Mouse (Mus musculus): ENCODE measurements around the gene Pdpn. TPM values are rescaled to one million over a fixed set of nuclear protein-coding genes. Genes with fewer than 3 reads are reported as not detected.

Gene Pdpn
- polyA plus RNA-seq, 1 experiment from 2014 or later: 109 TPM

- 79% methylated on average over 3 of the region's 3 CpGs for WGBS
- Histone ChIP-seq H3K4me3 (no peak overlapping the region), H3K27me3 (no peaks in the 10 kb centered on the region), H3K4me1 (no peaks in the 10 kb centered on the region), H3K9ac (replicated peaks) (no peak overlapping the region), H3K36me3 (peaks cover 80% of the 10 kb centered on the region), H3K4me2 (replicated peaks) (no peak overlapping the region), H3K9me3 (no peaks in the 10 kb centered on the region), H3K27ac (replicated peaks) (no peak overlapping the region)
- ATAC-seq (ENCODE audit: low FRiP score, low read depth): no peak
Measured at GRCm38 (mm10) chr4:143270903-143271302, 28.5 kb downstream of the Pdpn start.

- ATAC-seq (ENCODE audit: low FRiP score, low read depth): no peak
- Histone ChIP-seq H3K27me3 (no peaks in the 10 kb centered on the region; the same call in 1 of the 2 replicates), H3K4me2 (replicated peaks) (no peak overlapping the region), H3K4me3 (no peak overlapping the region), H3K4me1 (peaks cover 10% of the 10 kb centered on the region; the same call in 1 of the 2 replicates), H3K9me3 (no peaks in the 10 kb centered on the region), H3K36me3 (peaks cover 13% of the 10 kb centered on the region), H3K9ac (replicated peaks) (no peak overlapping the region), H3K27ac (replicated peaks) (no peak overlapping the region)
- 79% methylated on average over 12 of the region's 12 CpGs for WGBS
Measured at GRCm38 (mm10) chr4:143262696-143263095, 36.7 kb downstream of the Pdpn start.

GRCm38 (mm10) chr4:143259718-143260349, 39.5 kb downstream of the Pdpn start:
- H3K9ac ChIP-seq (replicated peaks): no peak overlapping the region
- no peak overlapping the region for H3K4me3 ChIP-seq
- H3K4me2 ChIP-seq (replicated peaks): no peak overlapping the region
- no peak overlapping the region for H3K27ac ChIP-seq (replicated peaks)
- no peaks in the 10 kb centered on the region for H3K9me3 ChIP-seq
- no peaks in the 10 kb centered on the region for H3K36me3 ChIP-seq
- peak; percentile 55 for ATAC-seq (ENCODE audit: low FRiP score, low read depth)
- H3K27me3 ChIP-seq: no peaks in the 10 kb centered on the region; the same call in 1 of the 2 replicates
- H3K4me1 ChIP-seq: peaks cover 10% of the 10 kb centered on the region; the same call in 1 of the 2 replicates
- 62% methylated on average over 7 of the region's 8 CpGs for WGBS

GRCm38 (mm10) chr4:143258517-143258916, 40.8 kb downstream of the Pdpn start:
- Histone ChIP-seq H3K9ac (replicated peaks) (no peak overlapping the region), H3K27ac (replicated peaks) (no peak overlapping the region), H3K9me3 (no peaks in the 10 kb centered on the region), H3K4me1 (peaks cover 10% of the 10 kb centered on the region; the same call in 1 of the 2 replicates), H3K36me3 (no peaks in the 10 kb centered on the region), H3K4me2 (replicated peaks) (peak overlapping the region; percentile 19), H3K27me3 (no peaks in the 10 kb centered on the region; the same call in 1 of the 2 replicates), H3K4me3 (no peak overlapping the region)
- 34% methylated on average over 19 of the region's 19 CpGs for WGBS
- peak; percentile 50 for ATAC-seq (ENCODE audit: low FRiP score, low read depth)

GRCm38 (mm10) chr4:143257971-143258370, 41.4 kb downstream of the Pdpn start:
- Histone ChIP-seq H3K27ac (replicated peaks) (no peak overlapping the region), H3K36me3 (no peaks in the 10 kb centered on the region), H3K9ac (replicated peaks) (no peak overlapping the region), H3K27me3 (no peaks in the 10 kb centered on the region; the same call in 1 of the 2 replicates), H3K4me2 (replicated peaks) (no peak overlapping the region), H3K9me3 (no peaks in the 10 kb centered on the region), H3K4me3 (no peak overlapping the region), H3K4me1 (peaks cover 10% of the 10 kb centered on the region; the same call in 1 of the 2 replicates)
- ATAC-seq (ENCODE audit: low FRiP score, low read depth): no peak
- 65% methylated on average over 6 of the region's 6 CpGs for whole genome bisulfite sequencing

DNA sequence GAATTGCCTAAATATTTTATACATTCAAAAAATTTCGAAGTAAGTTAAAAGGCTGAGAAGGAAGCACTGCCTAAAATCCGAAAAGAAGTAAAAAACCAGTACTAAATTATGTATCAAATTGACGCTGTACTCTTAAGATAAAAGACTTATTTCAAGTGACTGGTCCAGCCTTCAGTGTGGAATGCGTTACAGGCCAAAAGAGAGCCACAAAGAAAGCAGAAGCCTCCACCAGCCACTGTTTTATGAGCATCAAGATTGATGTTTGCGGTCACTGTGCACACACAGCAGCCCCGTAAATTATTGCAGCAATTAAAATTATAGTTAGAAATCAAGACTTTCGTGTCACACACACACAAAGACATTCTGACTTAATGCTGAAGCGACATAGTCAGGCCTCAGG, 43.8 kb downstream of the Pdpn start:
- H3K9ac ChIP-seq (replicated peaks): no peak overlapping the region

GRCm38 (mm10) chr4:143253356-143253755, 46.0 kb downstream of the Pdpn start:
- 0 out of 2 replicates have a peak, but pooled peaks cover 2% of the 10 kb centered on the region for H3K4me1 ChIP-seq
- no peak overlapping the region for H3K4me3 ChIP-seq
- H3K4me2 ChIP-seq (replicated peaks): no peak overlapping the region
- H3K36me3 ChIP-seq: no peaks in the 10 kb centered on the region
- ATAC-seq (ENCODE audit: low FRiP score, low read depth): no peak
- H3K9ac ChIP-seq (replicated peaks): no peak overlapping the region
- H3K9me3 ChIP-seq: no peaks in the 10 kb centered on the region
- no peak overlapping the region for H3K27ac ChIP-seq (replicated peaks)
- no peaks in the 10 kb centered on the region; the same call in 1 of the 2 replicates for H3K27me3 ChIP-seq
- 83% methylated on average over 1 of the region's 1 CpGs for WGBS

More for the DNA sequence above, 43.8 kb downstream of the Pdpn start:
- H3K9me3 ChIP-seq: no peaks in the 10 kb centered on the region
- no peaks in the 10 kb centered on the region; the same call in 1 of the 2 replicates for H3K27me3 ChIP-seq
- peaks cover 10% of the 10 kb centered on the region; the same call in 1 of the 2 replicates for H3K4me1 ChIP-seq
- no peak overlapping the region for H3K27ac ChIP-seq (replicated peaks)
- H3K36me3 ChIP-seq: no peaks in the 10 kb centered on the region
- no peak overlapping the region for H3K4me2 ChIP-seq (replicated peaks)
- WGBS: 85% methylated on average over 8 of the region's 8 CpGs
- no peak overlapping the region for H3K4me3 ChIP-seq
- ATAC-seq (ENCODE audit: low FRiP score, low read depth): no peak

GRCm38 (mm10) chr4:143248050-143248449, 51.3 kb downstream of the Pdpn start:
- H3K36me3 ChIP-seq: no peaks in the 10 kb centered on the region
- H3K9ac ChIP-seq (replicated peaks): no peak overlapping the region
- H3K4me3 ChIP-seq: no peak overlapping the region
- no peak overlapping the region for H3K4me2 ChIP-seq (replicated peaks)
- no peak for ATAC-seq (ENCODE audit: low FRiP score, low read depth)
- H3K9me3 ChIP-seq: no peaks in the 10 kb centered on the region
- WGBS: 83% methylated on average over 5 of the region's 5 CpGs
- no peaks in the 10 kb centered on the region for H3K27me3 ChIP-seq
- no peaks in the 10 kb centered on the region for H3K4me1 ChIP-seq
- no peak overlapping the region for H3K27ac ChIP-seq (replicated peaks)

DNA sequence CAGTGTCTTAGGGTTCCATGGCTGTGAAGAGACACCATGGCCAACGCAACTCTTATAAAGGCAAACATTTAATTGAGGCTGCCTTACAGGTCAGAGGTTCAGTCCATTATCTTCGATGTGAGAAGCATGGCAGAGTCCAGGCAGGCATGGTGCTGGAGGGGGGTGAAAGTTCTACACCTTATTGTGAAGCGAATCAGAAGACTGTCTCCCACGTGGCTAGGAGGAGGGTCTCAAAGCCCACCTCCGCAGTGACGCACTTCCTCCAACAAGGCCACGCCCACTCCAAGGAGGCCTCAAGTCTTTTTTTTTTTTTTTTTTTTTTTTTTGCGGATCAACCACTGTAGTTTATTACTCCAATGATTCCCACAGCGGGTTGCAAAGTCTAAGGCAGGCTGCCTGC, 58.1 kb downstream of the Pdpn start:
- H3K4me1 ChIP-seq: peaks cover 3% of the 10 kb centered on the region; the same call in 1 of the 2 replicates
- no peak overlapping the region for H3K9ac ChIP-seq (replicated peaks)
- H3K27me3 ChIP-seq: no peaks in the 10 kb centered on the region
- H3K4me3 ChIP-seq: no peak overlapping the region
- no peaks in the 10 kb centered on the region for H3K36me3 ChIP-seq
- H3K27ac ChIP-seq (replicated peaks): no peak overlapping the region
- H3K4me2 ChIP-seq (replicated peaks): no peak overlapping the region
- ATAC-seq (ENCODE audit: low FRiP score, low read depth): no peak
- 81% methylated on average over 9 of the region's 9 CpGs for WGBS
- no peaks in the 10 kb centered on the region for H3K9me3 ChIP-seq

DNA sequence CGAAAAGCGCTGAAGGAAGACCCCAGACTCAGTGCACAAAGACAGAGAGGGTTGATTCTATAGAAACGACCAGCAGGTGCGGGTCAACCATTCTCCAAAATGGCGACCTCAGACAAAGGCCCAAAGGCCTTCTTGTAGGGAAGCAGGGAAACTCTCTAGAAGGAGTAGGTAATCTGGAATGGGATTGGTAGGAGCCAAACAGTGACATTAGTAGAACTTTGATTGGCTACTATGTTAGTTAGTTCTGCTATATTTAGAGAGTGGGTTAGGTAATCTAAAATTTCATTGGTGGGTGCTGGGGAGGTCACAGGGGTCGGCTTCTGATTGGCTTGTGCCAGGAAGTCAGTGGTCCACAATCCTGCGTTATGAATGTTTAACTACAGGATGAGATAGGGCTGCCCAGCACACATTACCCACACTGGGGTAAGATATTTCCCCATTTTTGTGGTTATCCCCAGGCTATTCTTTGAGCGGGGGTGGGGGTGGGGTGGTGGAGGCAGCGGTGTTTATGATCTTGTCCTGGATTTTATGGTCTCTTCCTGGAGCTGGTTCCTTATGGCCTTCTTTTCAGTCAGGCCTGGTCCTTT, 59.7 kb downstream of the Pdpn start:
- Histone ChIP-seq H3K4me3 (no peak overlapping the region), H3K27me3 (no peaks in the 10 kb centered on the region), H3K9me3 (no peaks in the 10 kb centered on the region), H3K4me2 (replicated peaks) (no peak overlapping the region), H3K4me1 (peaks cover 3% of the 10 kb centered on the region; the same call in 1 of the 2 replicates), H3K27ac (replicated peaks) (no peak overlapping the region), H3K9ac (replicated peaks) (no peak overlapping the region), H3K36me3 (no peaks in the 10 kb centered on the region)
- no peak for ATAC-seq (ENCODE audit: low FRiP score, low read depth)
- 92% methylated on average over 9 of the region's 9 CpGs for WGBS

- no peak overlapping the region for H3K9ac ChIP-seq (replicated peaks)
- H3K27ac ChIP-seq (replicated peaks): no peak overlapping the region
- no peak overlapping the region for H3K4me3 ChIP-seq
- peaks cover 3% of the 10 kb centered on the region; the same call in 1 of the 2 replicates for H3K4me1 ChIP-seq
- 93% methylated on average over 5 of the region's 5 CpGs for WGBS
- H3K4me2 ChIP-seq (replicated peaks): no peak overlapping the region
- H3K9me3 ChIP-seq: no peaks in the 10 kb centered on the region
- H3K27me3 ChIP-seq: no peaks in the 10 kb centered on the region
- no peaks in the 10 kb centered on the region for H3K36me3 ChIP-seq
- ATAC-seq (ENCODE audit: low FRiP score, low read depth): no peak
Measured at GRCm38 (mm10) chr4:143239117-143239516, 60.2 kb downstream of the Pdpn start.

- Histone ChIP-seq H3K27ac (replicated peaks) (no peak overlapping the region), H3K36me3 (no peaks in the 10 kb centered on the region), H3K4me3 (no peak overlapping the region), H3K27me3 (no peaks in the 10 kb centered on the region), H3K4me2 (replicated peaks) (no peak overlapping the region), H3K4me1 (peaks cover 3% of the 10 kb centered on the region; the same call in 1 of the 2 replicates), H3K9ac (replicated peaks) (no peak overlapping the region), H3K9me3 (no peaks in the 10 kb centered on the region)
- no peak for ATAC-seq (ENCODE audit: low FRiP score, low read depth)
- WGBS: 28% methylated on average over 23 of the region's 23 CpGs
Measured at GRCm38 (mm10) chr4:143238241-143239031, 60.9 kb downstream of the Pdpn start.
